Mouse (Mus musculus) testis, postnatal 10 days (tissue): Measurements from ENCODE around the gene Gm11099.

Experiments used
- DNase-seq: peaks from one replicate; pipeline ENCODE4 v3.0.0; 2021; ENCODE audit warnings: low spot score

Gm11099 gene

GRCm38 (mm10) chr2:58859134-58859533, at the start of gene Gm11099:
TSS of gene Gm11099 (plus strand) at chr2:58859434.
- no peak for DNase-seq

DNA sequence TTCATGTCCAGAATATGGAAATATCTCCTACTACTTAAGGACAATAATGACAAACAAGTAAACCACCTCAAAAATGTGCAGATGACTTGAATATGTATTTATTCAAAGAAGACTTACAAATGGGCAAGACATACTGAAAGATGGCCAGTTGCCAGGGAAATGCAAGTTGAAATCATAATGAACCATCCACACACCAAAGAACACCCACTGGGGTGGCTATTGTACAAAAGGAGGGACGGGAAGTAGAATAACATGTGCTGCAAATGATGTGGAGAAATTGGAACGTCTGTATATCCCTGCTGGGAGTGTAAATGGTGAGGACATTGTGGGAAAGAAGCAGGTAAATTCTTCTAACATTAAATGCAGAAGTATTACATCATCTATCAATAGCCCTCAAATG, 46.3 kb upstream of the Gm11099 start:
- no peak for DNase-seq

- DNase-seq: no peak
Measured at GRCm38 (mm10) chr2:58828910-58829600, 30.2 kb upstream of the Gm11099 start.

DNA sequence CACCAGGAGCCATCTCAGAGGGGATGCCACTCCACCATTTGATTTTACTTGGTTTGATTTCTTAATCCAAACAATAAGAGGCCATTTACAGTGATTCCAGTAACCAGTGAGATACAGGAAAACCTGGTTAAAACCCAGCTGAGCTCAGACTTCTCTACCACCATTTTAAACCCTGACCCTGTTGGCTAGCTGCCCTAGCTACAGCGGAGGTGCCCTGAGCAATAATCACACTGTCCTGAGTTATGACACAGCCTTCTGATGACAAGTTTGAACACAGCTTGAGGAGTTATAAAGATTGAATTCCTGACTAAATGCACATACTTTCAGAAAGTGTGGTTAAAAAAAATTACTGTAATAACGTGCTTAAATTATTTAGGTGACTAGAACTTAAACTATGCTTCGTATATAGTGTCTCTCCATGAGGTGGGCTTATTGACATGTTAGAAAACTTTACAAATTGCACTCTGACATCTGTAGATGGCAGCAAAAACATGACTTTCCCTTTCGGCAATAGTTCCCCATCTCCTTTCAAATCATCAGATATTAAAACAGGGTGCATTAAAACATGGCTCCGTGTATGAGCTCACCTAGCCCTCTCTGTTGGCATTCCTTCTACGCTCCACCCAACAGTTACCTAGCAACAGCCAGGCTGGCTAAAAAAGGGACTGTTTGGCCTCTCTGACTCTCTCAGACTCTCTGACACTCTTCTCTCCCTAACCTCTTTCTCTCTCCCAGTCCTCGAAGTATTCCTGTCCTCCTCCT, 29.1 kb upstream of the Gm11099 start:
- DNase-seq: no peak

- no peak for DNase-seq
Measured at GRCm38 (mm10) chr2:58832253-58832980, 26.8 kb upstream of the Gm11099 start.

DNA sequence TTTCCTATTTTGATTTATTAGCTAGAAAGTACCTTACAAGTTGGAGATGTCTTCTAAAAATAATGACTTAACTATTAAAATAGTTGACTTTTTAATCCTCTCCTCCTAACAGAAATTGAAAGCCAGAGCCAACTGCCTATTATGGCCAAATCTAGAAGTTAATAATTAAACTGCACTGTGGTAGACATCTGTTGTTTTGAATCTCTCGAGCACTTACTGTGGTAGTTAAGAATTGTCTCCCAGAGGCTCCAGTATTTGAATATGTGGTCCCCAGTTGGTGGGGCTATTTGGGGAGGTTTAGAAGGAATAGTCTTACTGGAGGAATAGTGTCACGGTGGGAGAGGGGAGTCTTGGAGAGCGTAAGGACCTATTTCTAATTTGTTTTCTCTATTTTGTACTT, 18.2 kb upstream of the Gm11099 start:
- DNase-seq: no peak

DNA sequence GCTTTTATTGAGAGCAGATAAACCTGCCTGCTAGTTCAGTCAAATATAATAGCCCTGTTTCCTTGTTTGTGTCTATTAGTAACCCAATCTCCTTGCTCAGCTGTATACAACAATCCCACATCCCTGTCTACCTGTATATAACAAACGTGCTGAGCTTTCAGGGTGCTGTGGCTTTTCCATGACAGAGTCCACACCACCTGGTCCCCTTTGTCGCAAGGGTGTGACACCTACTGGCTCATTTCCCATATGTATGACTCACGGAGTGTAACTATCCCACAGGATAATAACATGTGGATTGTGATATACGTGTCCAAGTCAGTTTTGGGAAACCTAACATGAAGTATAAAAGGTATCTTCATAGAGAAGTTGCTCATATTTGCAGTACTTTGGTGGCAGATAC, 16.8 kb upstream of the Gm11099 start:
- DNase-seq: no peak

DNA sequence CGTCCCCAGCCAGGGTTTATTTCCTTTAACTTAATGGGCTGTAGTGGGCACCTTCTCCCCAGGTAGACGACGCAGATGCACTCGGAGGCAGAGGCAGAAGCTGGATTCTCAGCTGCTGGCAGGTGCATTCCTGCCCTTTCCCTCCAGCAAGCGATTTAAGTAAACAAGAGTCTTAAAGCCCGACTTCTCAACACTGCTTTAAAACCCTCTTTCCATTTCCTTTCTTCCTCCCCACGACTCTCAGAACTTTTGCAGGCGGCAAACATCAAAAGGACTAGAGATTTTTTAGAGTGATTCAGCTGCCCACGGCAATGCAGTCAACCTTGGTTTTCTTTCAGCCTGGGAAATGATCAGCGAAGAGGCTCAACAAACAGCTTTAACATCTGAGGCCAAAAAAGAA, 14.7 kb upstream of the Gm11099 start:
- DNase-seq: no peak

- no peak for DNase-seq
Measured at GRCm38 (mm10) chr2:58879876-58880275, 20.6 kb downstream of the Gm11099 start.

- no peak for DNase-seq
Measured at GRCm38 (mm10) chr2:58905057-58905456, 45.8 kb downstream of the Gm11099 start.

DNA sequence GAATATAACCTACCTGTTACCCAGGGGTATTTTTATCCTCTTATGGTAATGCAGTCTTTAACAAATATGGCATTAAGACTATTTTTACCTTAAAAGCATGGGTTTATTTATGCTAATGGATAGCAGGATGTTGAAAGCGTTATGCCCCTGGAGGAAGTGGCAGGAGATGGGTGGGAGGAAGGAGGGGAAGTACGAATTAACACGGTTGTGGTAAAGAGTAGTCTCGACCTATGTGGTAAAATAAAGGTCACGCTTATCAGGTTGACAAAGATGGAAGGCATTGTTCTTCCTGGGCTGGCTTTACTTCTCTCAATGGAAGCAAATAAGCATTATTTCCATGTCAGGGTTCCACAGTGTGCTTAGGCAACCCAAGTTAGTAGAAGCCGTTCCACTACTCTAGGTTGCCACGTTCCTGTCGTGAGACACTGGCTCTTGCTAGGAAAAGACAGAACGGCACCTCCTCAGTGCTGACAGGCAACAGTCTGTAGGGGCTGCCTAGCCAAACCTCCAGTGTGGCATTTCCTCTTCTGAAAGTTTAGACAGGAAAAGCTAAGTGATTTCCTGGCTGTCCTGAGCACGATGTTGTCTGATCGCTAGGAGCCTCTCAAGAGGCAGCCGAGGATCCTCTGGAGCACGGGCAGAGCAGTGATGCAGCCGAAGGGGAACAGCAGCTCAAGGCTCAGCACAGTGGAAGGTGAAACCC, 47.7 kb downstream of the Gm11099 start:
- no peak for DNase-seq

DNA sequence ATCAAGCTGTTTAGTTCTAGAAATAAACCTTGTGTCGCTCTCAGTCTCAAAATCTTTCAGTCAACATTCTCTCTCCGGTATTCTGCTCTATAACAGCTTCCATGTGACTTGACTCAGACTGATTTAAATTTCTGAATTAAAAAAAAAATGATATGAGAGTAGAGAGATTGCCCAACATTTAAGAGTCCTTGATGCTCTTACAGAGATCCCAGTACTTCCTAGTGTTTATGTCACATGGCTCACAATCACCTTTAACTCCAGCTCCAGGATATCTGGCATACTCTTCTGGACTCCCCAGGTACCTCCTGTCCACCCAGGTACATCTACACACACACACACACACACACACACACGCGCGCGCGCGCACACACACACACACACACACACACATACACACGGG, 53.1 kb downstream of the Gm11099 start:
- no peak for DNase-seq

DNA sequence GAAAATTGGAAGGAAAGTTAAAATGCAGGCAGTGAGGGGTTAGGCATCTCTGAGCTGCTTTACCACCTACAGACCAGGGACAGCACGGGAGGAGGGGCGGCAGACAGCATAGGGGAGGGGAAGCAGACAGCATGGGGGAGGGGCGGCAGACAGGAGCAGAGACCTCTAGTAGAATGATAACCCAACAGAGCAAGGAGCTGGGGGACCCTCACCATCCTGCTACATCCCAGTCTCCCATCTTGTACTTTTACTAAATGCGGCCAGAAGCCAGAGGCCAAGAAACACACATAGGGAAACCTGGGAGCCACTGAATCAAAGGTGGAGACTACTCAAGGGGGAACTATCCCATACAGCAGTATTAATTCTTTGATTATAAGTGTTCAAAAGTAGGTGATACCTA, 59.1 kb downstream of the Gm11099 start:
- DNase-seq: no peak

DNA sequence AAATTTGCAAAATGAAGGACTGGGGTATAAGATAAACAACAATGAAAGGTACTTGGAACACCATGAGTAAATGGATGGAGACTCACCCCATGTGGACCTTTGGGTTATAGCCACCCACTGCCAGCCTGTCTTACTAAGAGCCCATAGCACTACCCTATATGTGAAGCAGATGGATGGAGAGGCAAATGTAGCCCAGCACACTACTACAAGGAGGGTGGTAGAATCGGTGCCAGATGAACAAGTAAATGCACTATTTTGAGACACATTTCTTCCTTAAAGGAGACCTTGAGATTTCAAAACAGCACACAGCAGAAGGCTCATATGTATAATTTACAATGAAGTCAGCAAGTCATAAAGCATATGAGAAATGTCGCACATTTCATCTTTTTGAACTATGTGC, 66.3 kb downstream of the Gm11099 start:
- DNase-seq: no peak

- DNase-seq: no peak
Measured at GRCm38 (mm10) chr2:58941361-58941760, 82.1 kb downstream of the Gm11099 start.

DNA sequence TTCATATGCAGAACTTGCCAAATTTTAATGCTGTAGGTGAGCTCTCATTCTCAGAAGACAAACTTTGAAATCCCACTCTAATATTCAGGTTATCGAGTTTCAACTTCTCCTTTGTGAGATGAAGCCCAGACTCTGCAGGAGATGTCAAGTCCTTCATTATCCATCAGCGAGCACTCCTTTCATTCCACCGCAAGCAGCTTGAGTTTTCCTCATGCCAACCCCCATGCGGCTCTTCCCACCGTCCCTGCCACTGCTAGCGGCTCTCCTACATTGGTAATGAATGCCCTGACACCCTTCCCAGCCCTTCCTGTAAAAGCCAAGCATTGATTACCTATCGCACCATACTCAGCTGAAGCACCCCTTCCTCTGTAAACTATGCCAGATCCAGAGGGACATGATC, 89.6 kb downstream of the Gm11099 start:
- DNase-seq: no peak

DNA sequence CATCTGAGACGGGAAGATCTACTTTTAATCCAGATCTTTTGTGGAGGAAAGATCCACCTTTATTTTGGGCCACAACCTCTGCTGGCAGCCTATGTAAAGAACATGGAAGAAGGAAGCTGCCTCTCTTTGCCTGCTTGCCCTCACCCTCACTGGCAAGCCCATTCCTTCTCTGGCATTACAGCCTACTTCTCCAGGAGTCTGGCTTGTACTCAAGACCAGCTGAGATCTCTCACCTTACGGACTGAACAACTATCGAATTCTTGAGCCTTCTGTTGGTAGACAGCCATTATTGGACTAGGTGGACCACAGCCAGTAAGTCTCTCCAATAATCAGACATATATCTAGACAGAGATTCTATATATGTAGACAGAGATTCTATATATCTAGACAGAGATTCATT, 92.9 kb downstream of the Gm11099 start:
- DNase-seq: no peak

DNA sequence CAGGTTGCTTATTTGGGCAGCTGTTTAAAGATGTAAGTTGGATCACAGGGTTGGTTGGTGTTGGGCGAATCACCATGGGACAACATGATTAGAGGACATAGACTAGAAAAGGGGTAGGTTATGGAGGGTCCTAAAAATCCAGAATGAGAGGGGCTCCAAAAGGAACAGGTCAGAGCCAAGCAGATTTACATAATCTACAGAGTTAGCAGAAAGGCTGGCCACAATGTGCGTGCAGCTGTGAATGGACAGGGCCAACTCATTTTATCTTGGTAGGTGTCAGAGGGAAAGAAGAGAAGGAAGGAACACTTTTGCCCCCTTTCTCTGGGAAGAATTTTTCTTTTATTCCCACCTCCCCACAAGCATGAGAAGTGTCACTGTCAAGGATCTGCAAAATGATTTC, 97.1 kb downstream of the Gm11099 start:
- DNase-seq: no peak

GRCm38 (mm10) chr2:58956770-58957300, 97.6 kb downstream of the Gm11099 start:
- no peak for DNase-seq
